Mouse (Mus musculus) central nervous system, embryonic 18 days (tissue): ENCODE measurements around the gene Defa23. TPM values are rescaled to one million over a fixed set of nuclear protein-coding genes. Genes with fewer than 3 reads are reported as not detected.

ENCODE experiments used
- polyA plus RNA-seq: library from polyadenylated mRNA; depleted of rRNA; stranded (reverse); fragments of >200 nt; gene quantifications from 2 replicates; pipeline ENCODE4 v1.2.3, GENCODE M21; 2012; rRNA removed

The Defa23 gene
- not detected in 2 replicates for polyA plus RNA-seq

GRCm38 (mm10) chr8:21054747-21055146 is at the start of gene Defa23:
Defa23 (plus strand) TSS chr8:21055047.

GRCm38 (mm10) chr8:21025245-21025644 is 29.6 kb upstream of the Defa23 start, which contains the start of gene Defa21:
Defa21 (plus strand) TSS chr8:21025545.

GRCm38 (mm10) chr8:21064738-21065137 is 9.9 kb downstream of the Defa23 start, which contains the start of gene Defa35:
Defa35 (plus strand) TSS chr8:21065038.

GRCm38 (mm10) chr8:21084142-21084541 is 29.3 kb downstream of the Defa23 start, which contains the start of gene Defa25:
Defa25 (plus strand) TSS chr8:21084442.

GRCm38 (mm10) chr8:21095950-21096349 is 41.1 kb downstream of the Defa23 start, which contains the start of gene Gm14851:
Gm14851 (minus strand) TSS chr8:21096050.

Other genes starting within 250 kb of the Defa23 start
- not detected in 2 replicates for gene Defb33, start 162.4 kb upstream of the Defa23 start, polyA plus RNA-seq
- gene Gm15056, start 152.4 kb upstream of the Defa23 start, polyA plus RNA-seq, result not detected in 2 replicates
- gene Gm6040, start 133.0 kb upstream of the Defa23 start, polyA plus RNA-seq, result not detected in 2 replicates
- not detected in 2 replicates for gene AY761185, start 110.3 kb upstream of the Defa23 start, polyA plus RNA-seq
- gene Defa21, start 29.5 kb upstream of the Defa23 start, polyA plus RNA-seq, result not detected in 2 replicates
- gene Defa35, start 10.0 kb downstream of the Defa23 start, polyA plus RNA-seq, result not detected in 2 replicates
- not detected in 2 replicates for gene Defa25, start 29.4 kb downstream of the Defa23 start, polyA plus RNA-seq
- gene Gm14851, start 41.0 kb downstream of the Defa23 start, polyA plus RNA-seq, result not detected in 2 replicates
- gene Defa30, start 79.6 kb downstream of the Defa23 start, polyA plus RNA-seq, result not detected in 2 replicates
- gene Defa22, start 107.2 kb downstream of the Defa23 start, polyA plus RNA-seq, result not detected in 2 replicates
- gene Defa31, start 136.6 kb downstream of the Defa23 start, polyA plus RNA-seq, result not detected in 2 replicates
- gene Gm15293, start 146.5 kb downstream of the Defa23 start, polyA plus RNA-seq, result not detected in 2 replicates
- not detected in 2 replicates for gene Gm15292, start 194.7 kb downstream of the Defa23 start, polyA plus RNA-seq